Mouse (Mus musculus): ENCODE measurements around the gene Itgb5. TPM values are rescaled to one million over a fixed set of nuclear protein-coding genes. Genes with fewer than 3 reads are reported as not detected.

Itgb5 gene
- polyA plus RNA-seq, 1 experiment from 2014 or later = 23.2 TPM

DNA sequence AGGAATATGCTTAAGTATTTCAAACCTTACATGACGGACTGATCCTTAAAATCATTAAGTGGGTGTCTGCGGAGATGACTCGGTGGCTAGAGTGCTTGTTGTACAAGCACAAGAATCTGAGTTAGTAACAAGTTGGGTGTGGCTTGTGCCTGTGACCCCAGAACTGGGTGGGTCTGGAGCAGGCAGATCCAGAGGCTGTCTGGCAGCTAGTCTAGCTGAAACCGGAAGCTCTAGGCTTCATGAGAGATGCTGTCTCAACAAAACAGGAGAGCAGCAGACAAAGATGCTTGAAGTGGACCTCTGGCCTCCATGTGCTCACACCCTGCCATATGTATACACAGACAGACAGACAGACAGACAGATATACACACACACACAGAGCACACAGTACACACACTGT lies 161.2 kb downstream of the Itgb5 start:
- ATAC-seq (ENCODE audit: low FRiP score) (no peak), DNase-seq (ENCODE audit: low spot score, missing footprints) (no peak)
- no peaks in the 10 kb centered on the region for H3K4me1 ChIP-seq (ENCODE audit: control insufficient read depth, insufficient read depth, low read length)
- H3K9ac ChIP-seq (ENCODE audit: low read length) = no peak overlapping the region
- H3K4me2 ChIP-seq = no peak overlapping the region
- H3K27ac ChIP-seq (ENCODE audit: low read depth, low read length) = no peak overlapping the region
- H3K27me3 ChIP-seq (ENCODE audit: control insufficient read depth, insufficient read depth, low read length) = no peaks in the 10 kb centered on the region
- no peaks in the 10 kb centered on the region for H3K9me3 ChIP-seq (ENCODE audit: control insufficient read depth, low read length)
- no peak overlapping the region for H3K4me3 ChIP-seq (ENCODE audit: low read depth, low read length)
- WGBS = 82% methylated on average over 4 of the region's 4 CpGs
- no peaks in the 10 kb centered on the region for H3K36me3 ChIP-seq (ENCODE audit: control insufficient read depth, insufficient read depth, low read length)

DNA sequence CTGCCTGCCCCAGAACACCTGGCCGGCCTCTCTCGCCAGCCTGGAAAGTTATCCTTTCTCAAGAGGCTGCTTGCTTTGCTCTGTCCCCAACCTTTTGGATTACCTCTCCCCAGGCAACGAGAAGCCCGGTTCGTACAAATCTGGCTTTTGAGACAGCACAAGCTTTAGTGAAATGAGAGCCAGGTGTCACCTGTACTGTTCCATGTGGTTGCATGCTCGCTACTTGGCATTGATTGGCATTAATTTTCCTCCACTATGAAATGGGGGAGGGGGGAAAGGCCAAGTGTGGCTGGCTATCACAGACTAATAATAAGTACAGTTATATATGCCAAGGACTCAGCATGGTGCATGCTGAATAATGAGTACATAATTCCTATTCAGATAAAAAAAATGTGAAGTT lies 164.9 kb downstream of the Itgb5 start:
- H3K4me2 ChIP-seq = no peak overlapping the region
- no peak overlapping the region for H3K27ac ChIP-seq (ENCODE audit: low read depth, low read length)
- H3K4me3 ChIP-seq (ENCODE audit: low read depth, low read length) = no peak overlapping the region
- WGBS = 89% methylated on average over 6 of the region's 6 CpGs
- no peaks in the 10 kb centered on the region for H3K9me3 ChIP-seq (ENCODE audit: control insufficient read depth, low read length)
- no peak for DNase-seq (ENCODE audit: low spot score, missing footprints)
- no peaks in the 10 kb centered on the region for H3K36me3 ChIP-seq (ENCODE audit: control insufficient read depth, insufficient read depth, low read length)
- H3K9ac ChIP-seq (ENCODE audit: low read length) = no peak overlapping the region
- no peaks in the 10 kb centered on the region for H3K27me3 ChIP-seq (ENCODE audit: control insufficient read depth, insufficient read depth, low read length)
- no peak for ATAC-seq (ENCODE audit: low FRiP score)
- H3K4me1 ChIP-seq (ENCODE audit: control insufficient read depth, insufficient read depth, low read length) = no peaks in the 10 kb centered on the region

DNA sequence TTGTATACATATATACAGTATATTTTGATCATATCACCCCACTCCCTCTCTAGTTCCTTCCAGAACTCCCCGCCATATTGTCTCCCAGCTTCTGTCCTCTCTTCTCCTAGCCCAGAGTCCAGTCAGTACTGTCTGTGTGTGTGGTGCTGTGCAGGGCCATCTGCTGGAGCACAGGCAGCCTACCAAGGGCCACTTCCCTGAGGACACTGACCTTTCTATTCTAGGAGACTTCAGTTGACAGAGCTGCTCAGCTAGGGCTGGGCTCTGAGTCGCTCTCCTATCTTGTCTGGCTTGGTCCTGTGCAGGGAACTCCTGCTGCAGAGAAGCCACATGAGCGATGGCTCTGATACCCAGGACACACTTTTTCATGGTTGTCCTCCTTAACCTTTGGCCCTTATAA lies 166.0 kb downstream of the Itgb5 start:
- Histone ChIP-seq H3K4me1 (ENCODE audit: control insufficient read depth, insufficient read depth, low read length) (no peaks in the 10 kb centered on the region), H3K4me2 (no peak overlapping the region), H3K9me3 (ENCODE audit: control insufficient read depth, low read length) (no peaks in the 10 kb centered on the region), H3K9ac (ENCODE audit: low read length) (no peak overlapping the region), H3K27ac (ENCODE audit: low read depth, low read length) (no peak overlapping the region), H3K36me3 (ENCODE audit: control insufficient read depth, insufficient read depth, low read length) (no peaks in the 10 kb centered on the region), H3K4me3 (ENCODE audit: low read depth, low read length) (no peak overlapping the region), H3K27me3 (ENCODE audit: control insufficient read depth, insufficient read depth, low read length) (no peaks in the 10 kb centered on the region)
- no peak for DNase-seq (ENCODE audit: low spot score, missing footprints)
- 88% methylated on average over 3 of the region's 3 CpGs for WGBS
- no peak for ATAC-seq (ENCODE audit: low FRiP score)

DNA sequence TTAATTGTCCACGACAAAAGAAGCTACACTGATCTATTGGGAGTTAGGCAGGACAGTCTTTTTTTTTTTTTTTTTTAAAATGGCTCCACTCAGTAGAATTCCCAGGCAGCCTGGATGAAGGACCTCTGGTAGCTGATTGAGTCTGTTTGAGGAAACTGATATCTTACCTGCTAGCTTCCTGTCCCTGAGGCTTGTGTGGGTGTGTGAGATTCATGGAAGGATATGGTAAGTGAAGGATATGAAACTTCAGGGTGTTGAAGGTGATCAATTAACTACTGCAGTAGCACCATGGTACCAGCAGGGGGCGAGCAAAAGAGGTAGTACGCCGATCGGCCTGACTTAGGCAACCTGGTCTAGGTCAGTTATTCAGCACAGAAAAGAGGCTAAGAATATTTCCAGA lies 166.6 kb downstream of the Itgb5 start:
- Histone ChIP-seq H3K9me3 (ENCODE audit: control insufficient read depth, low read length) (no peaks in the 10 kb centered on the region), H3K27ac (ENCODE audit: low read depth, low read length) (no peak overlapping the region), H3K9ac (ENCODE audit: low read length) (no peak overlapping the region), H3K4me1 (ENCODE audit: control insufficient read depth, insufficient read depth, low read length) (no peaks in the 10 kb centered on the region), H3K27me3 (ENCODE audit: control insufficient read depth, insufficient read depth, low read length) (no peaks in the 10 kb centered on the region), H3K4me3 (ENCODE audit: low read depth, low read length) (no peak overlapping the region), H3K4me2 (no peak overlapping the region), H3K36me3 (ENCODE audit: control insufficient read depth, insufficient read depth, low read length) (no peaks in the 10 kb centered on the region)
- 5% methylated on average over 5 of the region's 5 CpGs for WGBS
- ATAC-seq (ENCODE audit: low FRiP score) (0 out of 2 replicates have a peak, but pooled peaks have one; percentile 19), DNase-seq (ENCODE audit: low spot score, missing footprints) (peak; percentile 92)

DNA sequence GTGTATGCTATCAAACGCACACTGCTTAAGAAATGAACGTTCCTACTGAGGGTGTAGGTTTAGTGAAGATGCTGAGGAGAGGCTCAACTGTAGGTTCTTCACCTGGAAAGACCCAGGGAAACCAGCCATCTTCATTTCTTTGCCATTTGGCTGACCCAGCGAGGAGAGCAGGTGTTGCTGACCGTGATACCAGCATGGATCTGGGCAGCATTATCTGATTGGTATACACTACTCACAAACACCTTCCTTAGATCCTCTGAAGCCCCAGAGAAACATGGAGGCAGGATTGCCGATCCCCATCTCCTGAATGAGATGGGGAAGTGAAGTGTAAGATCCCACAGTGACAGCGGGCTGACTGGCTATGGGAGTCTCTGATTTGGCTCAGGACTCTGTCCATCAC lies 168.5 kb downstream of the Itgb5 start:
- 87% methylated on average over 6 of the region's 6 CpGs for WGBS

More for the DNA sequence above, 168.5 kb downstream of the Itgb5 start:
- Histone ChIP-seq H3K4me2 (no peak overlapping the region), H3K27ac (ENCODE audit: low read depth, low read length) (no peak overlapping the region), H3K4me3 (ENCODE audit: low read depth, low read length) (no peak overlapping the region), H3K27me3 (ENCODE audit: control insufficient read depth, insufficient read depth, low read length) (no peaks in the 10 kb centered on the region), H3K9ac (ENCODE audit: low read length) (no peak overlapping the region), H3K4me1 (ENCODE audit: control insufficient read depth, insufficient read depth, low read length) (no peaks in the 10 kb centered on the region), H3K9me3 (ENCODE audit: control insufficient read depth, low read length) (no peaks in the 10 kb centered on the region), H3K36me3 (ENCODE audit: control insufficient read depth, insufficient read depth, low read length) (no peaks in the 10 kb centered on the region)
- ATAC-seq (ENCODE audit: low FRiP score) = no peak
- no peak for DNase-seq (ENCODE audit: low spot score, missing footprints)

Other genes starting within 250 kb of the Itgb5 start
- 39.5 and 40.7 TPM in 2 replicates for gene Heg1, start 145.3 kb upstream of the Itgb5 start, polyA plus RNA-seq (2014; fragmentation: Nextera tagmentation; extraction: Ambion mirVana)
- 0.10 TPM in 2 replicates for gene Muc13, start 35.6 kb upstream of the Itgb5 start, polyA plus RNA-seq (2014; fragmentation: Nextera tagmentation; extraction: Ambion mirVana)
- 70.8 and 72.9 TPM in 2 replicates for gene Umps, start 137.4 kb downstream of the Itgb5 start, polyA plus RNA-seq (2014; fragmentation: Nextera tagmentation; extraction: Ambion mirVana)

Data from midbrain, embryonic 11.5 days (tissue).